Mouse (Mus musculus) megakaryocyte-erythroid progenitor cell, adult 5-6 weeks (primary cell): ENCODE measurements around the gene Mical2. TPM values are rescaled to one million over a fixed set of nuclear protein-coding genes. Genes with fewer than 3 reads are reported as not detected.

Experiments used
- ATAC-seq: replicated peaks from 2 replicates; pipeline ENCODE4 v1.8.0; 2016; ENCODE audit warnings: mild to moderate bottlenecking, inconsistent platforms; ENCODE audit not compliant: severe bottlenecking, poor library complexity, low FRiP score, low TSS enrichment
- total RNA-seq, 2 experiments: library from RNA; stranded (forward) in 1 of 2; stranded (reverse) in 1 of 2; fragments of 200-1000, 215-1000 nt in 1 of 2; fragments of >200 nt in 1 of 2; fragmentation: Nextera tagmentation in 1 of 2; gene quantifications; 2 replicates each; pipeline ENCODE4 v1.2.3; 2014 to 2017

Gene Mical2
- total RNA-seq, 2 experiments from 2014 or later: 0.47 TPM; not detected in 1

DNA sequence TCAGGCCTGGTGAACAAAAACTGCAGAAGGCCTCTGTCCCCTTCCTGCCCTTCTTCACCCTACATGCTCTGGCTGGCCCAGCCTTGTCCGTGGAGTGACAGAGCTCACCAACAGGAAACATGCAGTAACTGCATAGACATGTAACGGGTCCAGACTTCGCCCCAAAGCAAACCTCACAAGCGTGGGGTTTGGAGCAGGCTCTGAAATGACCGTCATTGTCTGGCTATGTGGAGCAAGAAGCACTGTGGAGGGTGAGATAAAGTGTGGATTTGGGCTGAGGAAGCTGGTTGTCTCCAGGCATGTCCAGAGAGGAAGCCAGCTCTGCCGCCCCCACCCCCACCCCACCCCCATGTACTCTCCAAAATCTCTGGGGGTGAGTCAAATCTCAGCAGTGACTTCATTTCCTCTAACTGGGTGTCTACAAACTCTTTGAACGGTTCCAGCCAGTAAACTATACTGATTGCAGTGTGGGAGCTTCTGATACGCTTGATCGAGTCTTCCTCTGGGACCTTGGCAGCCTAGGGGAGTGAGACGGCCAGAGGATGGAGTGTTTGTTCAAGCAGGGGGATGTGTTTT, 74.0 kb downstream of the Mical2 start:
- no peak for ATAC-seq

DNA sequence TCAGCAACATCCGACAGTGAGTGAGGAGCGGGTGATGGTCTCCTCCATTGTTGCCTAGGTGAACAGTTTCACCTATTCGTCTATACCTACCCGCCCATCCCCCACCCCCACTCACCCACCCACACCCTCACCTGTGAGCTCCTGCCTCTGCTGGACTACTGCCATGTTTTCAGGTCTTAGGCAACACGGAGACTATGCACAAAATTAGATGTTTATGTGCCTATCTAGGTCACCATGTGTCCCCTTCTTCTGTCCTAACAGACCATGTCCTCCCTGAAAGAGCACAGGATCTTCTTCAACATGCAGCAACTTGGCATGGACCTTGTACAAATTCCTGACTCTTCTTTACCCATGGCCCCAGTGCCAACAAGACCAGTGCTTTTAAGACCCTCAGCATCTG, 74.5 kb downstream of the Mical2 start:
- no peak for ATAC-seq

DNA sequence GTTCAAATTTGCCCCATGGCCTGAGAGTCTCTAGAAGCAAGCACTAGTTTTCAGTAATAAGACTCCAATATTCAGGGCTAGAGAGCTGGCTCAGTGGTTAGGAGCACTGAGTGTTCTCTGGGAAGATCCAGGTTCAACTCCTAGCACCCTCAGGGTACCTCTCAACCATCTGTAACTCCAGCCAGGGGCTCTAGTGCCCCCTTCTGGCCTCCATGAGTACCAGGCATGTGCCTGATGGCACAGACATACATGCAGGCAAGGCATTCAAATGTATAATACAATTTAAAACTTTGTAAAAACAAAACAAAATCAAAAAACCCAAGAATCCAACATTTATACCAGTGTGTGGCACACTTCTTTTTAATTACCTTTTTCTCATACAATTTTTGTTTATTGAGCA, 75.4 kb downstream of the Mical2 start:
- ATAC-seq: no peak

DNA sequence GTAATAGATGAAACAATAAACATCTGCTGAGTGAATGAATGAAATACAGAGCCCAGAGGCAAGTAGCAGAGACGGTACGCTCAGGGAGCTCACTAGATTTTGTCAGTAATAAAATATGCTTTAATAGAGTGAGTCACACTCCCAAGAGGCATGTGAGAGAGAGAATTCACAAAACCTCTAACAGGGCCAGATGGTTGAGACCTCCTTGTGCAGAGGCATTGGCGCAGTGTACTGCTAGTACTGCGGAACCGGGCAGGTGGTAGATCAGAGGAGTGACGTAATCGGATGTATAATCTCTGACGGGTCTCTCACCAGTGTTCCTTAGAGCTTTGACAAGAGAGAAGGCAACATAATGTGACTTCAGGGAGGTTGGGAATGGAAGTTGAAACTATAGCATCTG, 78.7 kb downstream of the Mical2 start:
- no peak for ATAC-seq

DNA sequence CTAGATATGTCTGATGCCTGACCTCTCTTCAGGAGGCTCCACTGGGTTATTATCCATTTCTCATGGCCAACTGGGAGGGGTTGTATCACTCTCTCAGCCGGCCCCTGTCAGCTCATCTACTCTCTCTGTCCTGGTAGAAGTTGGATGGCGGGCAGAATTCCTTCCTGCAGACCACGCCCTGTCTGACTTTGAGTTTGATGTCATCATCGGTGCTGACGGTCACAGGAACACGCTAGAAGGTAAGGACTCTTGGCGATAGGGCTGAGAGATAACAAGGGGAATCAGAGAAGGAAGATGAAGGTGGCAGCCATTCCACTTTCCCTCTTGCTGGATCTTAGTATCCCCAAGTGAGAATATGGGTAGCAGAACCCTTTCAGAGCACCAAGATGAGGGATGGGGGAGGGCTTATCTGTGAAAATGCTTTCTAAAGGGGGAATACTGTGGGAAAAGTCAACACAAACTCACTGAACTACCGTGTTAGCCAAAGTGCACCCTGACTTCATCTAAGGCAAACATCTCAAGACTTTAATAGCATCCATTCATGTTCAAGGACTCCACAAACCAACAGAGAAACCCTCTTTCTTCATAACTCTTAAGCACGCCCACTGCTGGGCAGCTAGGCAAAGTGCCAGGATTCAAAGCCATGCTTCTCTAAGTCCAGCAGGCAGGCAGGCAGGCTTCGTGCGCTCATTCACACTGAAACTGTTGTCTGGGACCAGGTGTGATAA, 83.8 kb downstream of the Mical2 start:
- no peak for ATAC-seq

DNA sequence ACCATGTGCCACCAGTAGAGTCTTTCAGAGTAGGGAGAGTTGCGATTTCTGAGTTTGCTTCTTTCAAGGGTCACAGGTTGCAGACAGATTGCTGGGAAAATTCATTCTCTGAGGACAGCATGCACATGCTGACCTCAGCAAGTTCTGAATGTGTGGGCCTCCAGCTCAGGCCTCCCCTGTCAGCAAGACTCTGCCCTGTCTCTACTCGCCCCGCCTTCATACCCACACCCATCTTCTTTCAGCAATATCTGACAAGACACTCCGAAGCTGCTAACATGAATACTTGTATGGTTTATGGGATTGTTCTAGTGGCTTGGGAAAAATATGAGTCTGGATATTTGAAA, 84.3 kb downstream of the Mical2 start:
- no peak for ATAC-seq

DNA sequence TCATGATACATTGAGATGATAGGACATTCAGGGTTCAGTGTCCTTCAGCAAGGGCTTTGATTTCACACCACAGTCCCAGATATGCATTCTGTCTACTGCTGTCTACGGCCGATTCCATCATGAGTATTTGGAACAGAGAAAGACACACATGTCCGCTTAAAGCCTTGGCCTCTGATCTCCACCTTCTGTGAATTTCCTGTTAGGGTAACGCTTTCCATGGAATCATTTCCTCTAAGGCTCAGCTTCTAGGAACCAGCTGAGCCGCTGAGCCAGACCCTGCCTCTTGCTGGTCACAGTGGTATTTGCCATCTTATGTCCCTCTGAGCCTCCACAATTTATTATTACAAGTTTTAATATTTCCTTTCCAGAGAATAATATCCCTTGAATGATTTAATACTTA, 87.6 kb downstream of the Mical2 start:
- no peak for ATAC-seq

DNA sequence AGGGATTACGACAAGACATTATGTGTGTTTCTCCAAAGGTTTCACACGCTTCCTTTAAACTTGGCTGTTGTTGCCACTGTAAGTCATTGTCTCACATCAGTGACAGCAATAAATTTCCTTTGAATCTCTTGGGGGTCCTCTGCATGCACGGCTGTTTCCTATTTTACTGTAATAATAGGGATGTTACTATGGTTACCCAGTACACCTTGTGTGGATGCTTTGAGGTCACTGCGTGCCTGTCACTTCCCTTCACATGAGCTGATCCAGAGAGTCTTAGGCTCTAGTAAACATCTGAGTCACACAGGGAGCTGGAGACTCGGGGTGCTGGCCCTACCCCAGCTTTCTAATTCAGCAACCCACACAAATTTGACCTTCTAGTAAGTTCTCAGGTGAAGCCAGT, 88.0 kb downstream of the Mical2 start:
- ATAC-seq: no peak

DNA sequence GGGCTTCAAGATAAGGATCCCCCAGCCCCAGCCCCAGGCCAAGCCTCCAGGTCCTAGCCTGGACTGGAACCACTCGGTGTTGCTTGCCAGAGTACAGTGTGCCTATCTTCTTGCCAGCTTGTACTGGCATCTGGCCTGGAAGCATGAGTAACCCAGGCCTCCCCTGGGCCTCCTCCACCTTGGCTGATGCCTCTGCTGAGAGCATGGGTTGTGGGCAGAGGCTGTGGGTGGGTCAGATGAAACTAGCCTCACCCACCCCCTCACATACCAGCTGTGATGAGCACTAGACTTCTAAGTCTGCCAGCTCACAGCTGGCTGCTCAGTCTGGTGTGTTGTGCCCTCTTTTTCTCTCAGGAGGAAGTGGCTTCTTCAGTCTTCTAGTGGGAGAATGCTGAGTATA, 90.6 kb downstream of the Mical2 start:
- no peak for ATAC-seq

DNA sequence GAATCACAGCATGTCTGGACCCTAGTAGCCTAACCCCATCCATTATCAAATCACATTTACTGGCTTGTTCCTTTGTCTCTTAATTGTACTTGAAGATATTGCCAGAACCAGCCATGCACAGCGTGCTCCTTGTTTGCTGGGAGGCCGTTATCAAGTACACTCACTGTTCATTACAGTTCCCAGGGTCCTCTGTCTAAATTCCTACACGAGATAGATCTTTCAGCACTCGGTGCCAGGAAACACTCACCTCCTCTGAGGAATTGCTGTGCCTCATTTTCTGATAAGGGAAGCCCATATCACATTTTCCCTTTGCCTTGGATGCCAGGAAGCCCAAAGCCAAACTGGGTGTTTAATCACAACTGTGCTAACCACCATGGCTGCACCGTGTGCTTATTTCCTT, 91.8 kb downstream of the Mical2 start:
- no peak for ATAC-seq

DNA sequence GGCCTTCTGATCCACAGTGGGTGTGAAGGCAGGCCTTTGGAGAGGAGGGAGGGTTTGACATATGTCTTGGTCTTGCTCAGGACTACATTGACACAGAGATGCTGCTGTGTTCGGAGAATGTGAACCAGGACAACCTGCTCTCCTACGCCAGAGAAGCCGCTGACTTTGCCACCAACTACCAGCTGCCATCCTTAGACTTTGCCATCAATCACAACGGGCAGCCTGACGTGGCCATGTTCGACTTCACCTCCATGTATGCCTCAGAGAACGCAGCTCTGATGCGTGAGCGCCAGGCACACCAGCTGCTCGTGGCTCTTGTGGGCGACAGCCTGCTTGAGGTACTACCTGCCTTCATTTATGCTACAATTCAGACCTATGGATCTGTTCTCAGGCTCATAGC, 92.7 kb downstream of the Mical2 start:
- no peak for ATAC-seq

DNA sequence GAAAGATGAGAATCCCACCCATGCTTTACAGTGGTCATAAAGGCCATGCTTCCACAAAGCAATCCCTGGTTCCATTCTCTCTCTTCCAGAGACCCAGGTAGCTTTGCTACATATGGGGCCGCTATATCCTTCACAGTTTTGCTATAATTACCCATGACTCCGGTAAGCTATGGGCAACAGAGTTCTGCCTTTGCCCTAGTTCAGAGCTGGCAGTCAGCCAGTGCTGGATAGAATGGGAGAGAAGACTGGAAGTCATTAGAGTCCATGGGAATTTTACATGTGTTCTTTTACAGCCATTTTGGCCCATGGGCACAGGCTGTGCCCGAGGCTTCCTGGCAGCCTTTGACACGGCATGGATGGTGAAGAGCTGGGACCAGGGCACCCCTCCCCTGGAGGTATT, 93.8 kb downstream of the Mical2 start:
- ATAC-seq: no peak

DNA sequence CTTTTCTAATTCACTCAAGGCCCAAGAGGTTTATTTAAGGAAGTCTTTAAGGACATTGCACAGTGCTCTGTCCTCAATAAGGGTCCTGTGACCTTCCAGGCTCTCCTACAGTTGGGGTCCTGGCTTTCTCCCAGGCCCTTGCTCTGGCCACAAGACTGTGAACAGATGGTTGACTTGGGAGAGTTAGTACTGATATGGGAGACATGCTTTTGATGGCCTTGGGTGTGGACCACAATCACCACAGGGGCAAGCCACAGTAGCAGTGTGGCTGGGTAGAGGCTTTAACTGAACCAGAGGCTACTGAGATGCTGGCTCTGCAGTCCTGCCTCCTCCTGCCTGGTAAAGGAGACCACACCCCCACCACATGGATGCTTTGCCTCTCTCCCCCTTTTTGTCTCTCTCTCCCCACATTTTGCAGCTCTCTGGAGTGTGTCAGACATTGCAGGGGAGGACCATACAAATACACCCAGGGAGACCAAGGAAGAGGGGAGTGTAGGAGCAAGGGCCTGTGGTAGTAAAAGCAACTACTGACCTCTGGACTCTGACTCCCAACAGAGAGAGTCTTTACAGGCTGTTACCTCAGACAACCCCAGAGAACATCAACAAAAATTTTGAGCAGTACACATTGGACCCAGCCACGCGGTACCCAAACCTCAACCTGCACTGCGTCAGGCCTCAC, 94.5 kb downstream of the Mical2 start:
- ATAC-seq: no peak

DNA sequence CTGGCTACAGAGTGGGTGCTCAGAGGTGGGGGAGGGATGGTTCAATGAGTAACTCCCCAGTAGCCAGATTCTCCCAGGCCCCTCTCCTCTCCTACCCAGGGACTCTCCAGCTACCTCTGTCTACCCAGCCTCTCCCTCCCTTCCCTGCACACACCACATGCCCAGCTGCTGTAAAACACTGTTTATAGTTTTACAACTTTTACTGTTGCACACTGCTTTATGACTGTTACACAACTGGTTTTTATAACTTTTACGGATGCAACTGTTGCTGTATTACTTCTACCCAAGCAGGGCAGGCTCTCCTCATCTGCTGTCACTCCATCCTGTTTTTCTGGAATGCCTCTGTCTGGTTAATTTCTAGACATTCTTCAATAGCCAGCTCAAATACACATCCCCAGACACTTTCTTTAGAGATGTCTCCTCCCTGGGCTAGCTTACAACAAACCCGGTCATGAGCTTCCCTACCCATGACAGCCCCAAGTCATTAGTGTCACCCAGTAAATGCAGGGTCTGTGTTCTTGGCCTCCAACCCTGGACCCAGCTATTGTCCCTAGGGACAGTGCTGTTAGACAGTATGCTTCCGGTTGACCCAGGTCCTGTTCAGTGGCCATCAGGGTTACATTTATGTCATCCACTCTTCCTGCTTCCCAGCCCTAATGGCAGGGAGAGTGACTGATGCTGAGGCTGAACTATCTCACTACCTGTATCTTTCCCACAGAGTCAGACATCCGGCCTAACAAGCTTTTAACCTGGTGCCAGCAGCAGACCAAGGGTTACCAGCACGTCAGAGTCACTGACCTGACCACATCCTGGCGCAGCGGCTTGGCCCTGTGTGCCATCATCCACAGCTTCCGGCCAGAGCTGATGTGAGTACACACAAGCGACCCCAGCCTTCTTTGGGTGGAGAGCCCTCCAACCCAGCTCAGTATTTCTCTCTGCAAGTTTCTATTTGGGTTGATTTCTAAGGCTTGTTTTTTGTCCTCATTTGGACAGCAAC, 96.4 kb downstream of the Mical2 start:
- ATAC-seq: no peak

DNA sequence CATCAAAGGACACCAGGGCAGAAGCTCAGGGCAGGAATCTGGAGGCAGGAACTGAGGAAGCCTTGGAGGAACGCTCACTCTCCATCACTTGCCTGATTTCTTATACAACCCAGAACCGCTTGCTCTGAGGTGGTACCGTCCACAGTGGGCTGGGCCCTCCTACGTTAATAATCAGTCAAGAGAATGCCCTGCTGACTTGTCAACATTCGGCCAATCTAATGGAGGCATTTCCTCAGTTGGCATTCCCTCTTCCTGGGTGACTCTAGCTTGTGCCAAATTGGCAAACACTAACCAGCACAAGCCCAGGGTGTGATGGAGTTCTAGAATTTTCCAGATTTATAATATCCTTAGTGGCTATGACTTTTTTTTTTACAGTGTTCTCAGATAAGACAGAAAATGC, 98.9 kb downstream of the Mical2 start:
- ATAC-seq: no peak

DNA sequence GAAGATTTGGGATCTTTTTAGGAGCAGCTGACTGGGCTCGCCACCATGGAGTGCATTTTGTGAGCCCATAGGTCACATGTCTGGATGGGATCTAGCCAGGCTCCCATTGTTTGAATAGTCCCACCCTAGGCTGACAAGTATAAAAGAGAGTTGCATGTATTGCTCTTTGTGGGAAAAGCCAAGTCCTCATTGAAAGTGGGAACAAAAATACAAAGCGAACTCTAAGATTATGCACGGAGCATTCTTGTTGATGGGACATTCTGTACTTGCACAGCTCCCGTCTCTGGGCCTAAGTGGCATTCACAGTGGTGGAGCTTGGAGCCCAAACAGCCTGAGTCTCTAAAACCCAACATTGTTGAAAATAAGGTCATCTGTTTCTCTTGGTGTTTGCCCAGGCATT, 101.2 kb downstream of the Mical2 start:
- ATAC-seq: no peak

DNA sequence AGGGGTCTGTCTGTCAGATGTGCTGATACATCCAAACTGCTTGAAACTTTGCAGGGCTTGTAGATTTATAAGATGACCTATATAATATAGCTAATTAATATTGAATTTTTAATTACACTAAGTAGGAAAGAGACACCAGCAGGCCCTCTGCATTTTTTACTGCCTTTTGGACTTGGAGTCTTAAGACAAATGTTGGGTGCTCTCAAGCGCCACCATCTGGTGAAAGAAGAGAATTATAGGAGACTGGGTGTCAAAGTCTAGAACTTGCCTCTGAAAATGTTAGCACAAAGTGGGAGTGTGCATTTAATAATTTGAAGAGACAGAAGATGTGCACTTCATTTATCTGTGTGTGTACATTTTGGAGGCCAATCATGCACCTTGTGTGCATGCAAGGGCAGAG, 103.3 kb downstream of the Mical2 start:
- ATAC-seq: no peak

DNA sequence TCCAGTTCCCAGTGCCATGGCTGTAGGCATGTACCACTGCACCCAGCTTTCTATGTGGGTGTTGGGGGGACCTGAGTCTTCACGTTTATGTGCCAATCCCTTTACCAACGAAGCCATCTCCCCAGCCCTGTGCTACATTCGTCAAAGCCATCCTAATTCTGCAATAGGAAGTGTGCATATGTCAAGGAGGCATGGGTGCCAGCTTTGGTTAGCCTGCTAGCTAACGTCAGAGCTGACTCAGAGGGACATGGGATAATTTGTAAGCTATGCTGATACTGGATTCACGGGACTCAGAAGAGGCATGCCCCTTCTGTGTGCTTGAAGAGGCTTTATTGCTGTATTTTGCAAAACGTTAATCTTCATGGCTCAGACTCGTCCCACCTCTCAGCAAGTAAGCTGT, 103.8 kb downstream of the Mical2 start:
- no peak for ATAC-seq

DNA sequence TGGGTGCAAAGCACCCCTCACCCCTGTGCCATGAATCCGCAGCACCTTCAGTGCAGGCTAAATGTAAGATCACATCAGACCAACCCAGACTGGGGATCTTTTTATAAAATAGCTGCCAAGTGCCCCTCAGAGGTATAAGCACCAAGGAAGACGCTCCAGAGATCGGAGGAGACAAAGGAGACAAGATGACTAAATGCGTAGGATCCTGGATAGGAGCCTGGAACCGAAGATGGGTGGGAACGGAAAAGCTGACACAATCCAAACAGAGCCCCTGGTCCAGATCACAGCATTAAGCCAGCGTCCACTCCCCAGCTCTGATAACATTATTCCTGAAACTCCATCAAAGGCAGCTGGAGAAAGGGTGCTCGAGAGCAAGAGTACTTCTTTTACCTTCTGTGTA, 105.3 kb downstream of the Mical2 start:
- no peak for ATAC-seq

DNA sequence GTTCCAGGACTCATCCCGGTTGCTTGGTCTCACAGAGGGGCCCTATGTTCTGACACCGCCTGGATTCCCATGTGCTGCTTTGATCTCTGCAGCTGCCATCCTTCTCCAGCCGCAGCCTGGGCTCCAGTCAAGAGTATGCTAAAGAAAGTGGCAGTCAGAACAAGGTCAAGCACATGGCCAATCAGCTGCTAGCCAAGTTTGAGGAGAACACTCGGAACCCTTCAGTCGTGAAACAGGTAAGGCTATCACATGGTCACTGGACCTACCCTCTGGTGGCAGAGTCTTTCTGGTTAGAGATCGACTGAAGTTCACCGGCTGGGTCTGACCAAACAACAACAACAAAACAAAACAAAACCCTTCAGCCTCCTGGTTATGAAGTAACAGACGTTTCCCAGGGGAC, 106.1 kb downstream of the Mical2 start:
- no peak for ATAC-seq
